Mouse (Mus musculus): ENCODE measurements around the gene Gm21860.
A peak's percentile ranks its signal among the peaks of the same experiment; 100 is the strongest.
"Not testable (repeated sequence)": the region's sequence is repeated elsewhere in the genome, so short reads cannot be mapped to it uniquely, and the experiment has no call there.

The Gm21860 gene

DNA sequence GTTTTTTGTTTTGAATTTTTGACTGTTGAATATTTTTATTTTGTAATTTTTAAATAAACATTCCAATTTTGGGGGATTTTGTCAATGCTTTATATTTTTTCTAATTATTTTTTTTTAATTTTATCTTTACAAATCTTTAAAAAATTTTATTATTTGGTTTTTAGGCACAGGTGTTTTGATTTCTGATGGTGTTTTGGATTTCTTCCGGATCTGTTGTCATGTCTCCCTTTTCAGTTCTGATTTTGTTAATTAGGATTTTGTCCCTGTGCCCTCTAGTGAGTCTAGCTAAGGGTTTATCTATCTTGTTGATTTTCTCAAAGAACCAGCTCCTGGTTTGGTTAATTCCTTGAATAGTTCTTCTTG, 23.0 kb downstream of the Gm21860 start:
- not testable (repeated sequence) for DNase-seq

DNA sequence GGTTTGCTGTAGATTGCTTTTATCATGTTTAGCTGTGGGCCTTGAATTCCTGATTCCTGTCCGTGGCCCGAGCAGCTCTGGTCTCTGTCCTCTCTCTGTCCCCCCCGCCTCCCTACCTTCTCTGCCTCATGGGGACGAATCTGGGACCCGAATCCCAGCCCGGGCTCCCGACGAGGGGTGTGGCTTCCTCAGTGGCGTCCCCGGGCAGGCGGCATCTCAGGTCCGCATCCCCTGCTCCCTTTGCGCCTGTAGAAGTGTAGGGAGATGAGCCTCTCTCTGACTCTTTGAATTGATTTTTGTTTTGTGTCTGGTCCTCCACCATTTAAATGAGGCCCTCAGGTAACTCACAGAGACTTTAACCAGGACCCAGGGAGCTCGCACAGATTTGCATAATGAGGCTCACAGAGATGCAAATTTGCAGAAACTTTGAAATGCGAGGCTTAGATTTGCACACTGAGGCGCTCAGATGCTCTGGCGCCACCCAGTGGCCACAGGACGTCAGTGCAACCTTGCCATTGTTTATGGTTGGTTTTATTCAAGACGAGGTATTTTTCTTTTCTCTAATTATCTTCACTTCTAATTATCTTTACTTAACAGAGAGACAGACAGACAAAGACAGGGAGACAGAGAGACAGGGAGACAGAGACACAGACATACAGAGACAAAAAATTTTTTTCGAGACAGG, 23.6 kb downstream of the Gm21860 start:
- DNase-seq = peak; percentile 26

- not testable (repeated sequence) for DNase-seq
These were observed 24.8 kb downstream of the Gm21860 start for GRCm38 (mm10) chrY:90729816-90730303.

DNA sequence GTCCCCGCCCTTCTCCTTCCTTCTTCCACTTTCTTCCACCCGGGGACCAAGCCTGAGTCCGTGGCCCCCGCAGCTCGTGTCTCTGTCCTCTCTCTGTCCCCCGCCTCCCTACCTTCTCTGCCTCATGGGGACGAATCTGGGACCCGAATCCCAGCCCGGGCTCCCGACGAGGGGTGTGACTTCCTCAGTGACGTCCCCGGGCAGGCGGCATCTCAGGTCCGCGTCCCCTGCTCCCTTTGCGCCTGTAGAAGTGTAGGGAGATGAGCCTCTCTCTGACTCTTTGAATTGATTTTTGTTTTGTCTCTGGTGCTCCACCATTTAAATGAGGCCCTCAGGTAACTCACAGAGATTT, 25.7 kb downstream of the Gm21860 start:
- not testable (repeated sequence) for DNase-seq

DNA sequence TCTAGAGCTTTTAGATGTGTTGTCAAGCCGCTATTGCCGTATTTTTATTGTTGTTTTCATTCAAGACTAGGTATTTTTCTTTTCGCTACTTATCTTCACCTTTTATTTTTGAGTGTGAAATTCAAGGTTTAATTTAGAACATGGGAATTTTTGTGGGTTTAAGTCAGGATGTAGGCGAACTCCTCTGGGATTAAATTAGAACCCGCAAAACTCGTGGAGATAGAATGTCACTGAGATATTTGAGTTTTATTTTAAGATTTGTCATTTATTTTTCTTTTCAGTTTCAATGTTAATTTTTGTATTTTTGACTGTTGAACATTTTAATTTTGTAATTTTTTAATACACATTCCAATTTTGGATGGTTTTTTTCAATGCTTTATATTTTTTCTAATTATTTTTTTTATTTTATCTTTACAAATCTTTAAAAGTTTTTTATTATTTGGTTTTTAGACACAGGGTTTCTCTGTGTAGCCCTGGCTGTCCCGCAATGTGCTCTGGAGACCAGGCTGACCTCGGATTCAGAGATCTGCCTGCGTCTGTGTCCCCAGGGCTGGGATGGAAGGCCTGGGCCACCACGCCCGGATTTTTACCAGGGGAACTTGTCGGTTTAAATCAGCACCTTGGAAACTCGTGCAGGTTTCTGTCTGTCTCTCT, 26.2 kb downstream of the Gm21860 start:
- DNase-seq = not testable (repeated sequence)

- not testable (repeated sequence) for DNase-seq
These were observed 27.3 kb downstream of the Gm21860 start for GRCm38 (mm10) chrY:90727121-90727908.

- DNase-seq = not testable (repeated sequence)
These were observed 28.7 kb downstream of the Gm21860 start for GRCm38 (mm10) chrY:90725701-90726451.

GRCm38 (mm10) chrY:90725166-90725565, 29.5 kb downstream of the Gm21860 start:
- not testable (repeated sequence) for DNase-seq

- not testable (repeated sequence) for DNase-seq
These were observed 30.5 kb downstream of the Gm21860 start for GRCm38 (mm10) chrY:90724014-90724709.

- DNase-seq = not testable (repeated sequence)
These were observed 31.2 kb downstream of the Gm21860 start for GRCm38 (mm10) chrY:90723336-90723987.

DNA sequence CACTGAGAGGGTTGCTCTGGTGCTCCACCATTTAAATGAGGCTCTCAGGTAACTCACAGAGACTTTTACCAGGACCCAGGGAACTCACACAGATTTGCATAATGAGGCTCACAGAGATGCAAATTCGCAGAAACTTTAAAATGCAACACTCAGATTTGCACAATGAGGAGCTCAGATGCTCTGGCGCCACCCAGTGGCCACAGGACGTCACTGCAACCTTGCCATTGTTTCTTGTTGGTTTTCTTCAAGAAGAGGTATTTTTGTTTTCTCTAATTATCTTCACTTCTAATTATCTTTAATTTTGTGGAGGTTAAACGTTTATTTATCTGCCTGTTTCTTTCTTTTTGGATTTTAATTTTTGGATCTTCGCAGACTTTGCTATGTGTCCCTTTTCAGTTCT, 34.1 kb downstream of the Gm21860 start:
- DNase-seq = not testable (repeated sequence)

- DNase-seq = not testable (repeated sequence)
These were observed 35.0 kb downstream of the Gm21860 start for GRCm38 (mm10) chrY:90719403-90720232.

GRCm38 (mm10) chrY:90718583-90719402, 35.8 kb downstream of the Gm21860 start:
- peak; percentile 13 for DNase-seq

GRCm38 (mm10) chrY:90718021-90718420, 36.6 kb downstream of the Gm21860 start:
- not testable (repeated sequence) for DNase-seq

DNA sequence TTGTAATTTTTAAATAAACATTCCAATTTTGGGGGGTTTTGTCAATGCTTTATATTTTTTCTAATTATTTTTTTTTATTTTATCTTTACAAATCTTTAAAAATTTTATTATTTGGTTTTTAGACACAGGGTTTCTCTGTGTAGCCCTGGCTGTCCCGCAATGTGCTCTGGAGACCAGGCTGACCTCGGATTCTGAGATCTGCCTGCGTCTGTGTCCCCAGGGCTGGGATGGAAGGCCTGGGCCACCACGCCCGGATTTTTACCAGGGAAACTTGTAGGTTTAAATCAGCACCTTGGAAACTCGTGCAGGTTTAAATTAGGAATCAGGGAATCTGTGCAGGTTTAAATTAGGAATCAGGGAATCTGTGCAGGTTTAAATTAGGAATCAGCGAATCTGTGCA, 37.1 kb downstream of the Gm21860 start:
- not testable (repeated sequence) for DNase-seq
